Mouse (Mus musculus): ENCODE results near the gene Spint2.
"Not testable (repeated sequence)": the region's sequence is repeated elsewhere in the genome, so short reads cannot be mapped to it uniquely, and the experiment has no call there.

The Spint2 gene

DNA sequence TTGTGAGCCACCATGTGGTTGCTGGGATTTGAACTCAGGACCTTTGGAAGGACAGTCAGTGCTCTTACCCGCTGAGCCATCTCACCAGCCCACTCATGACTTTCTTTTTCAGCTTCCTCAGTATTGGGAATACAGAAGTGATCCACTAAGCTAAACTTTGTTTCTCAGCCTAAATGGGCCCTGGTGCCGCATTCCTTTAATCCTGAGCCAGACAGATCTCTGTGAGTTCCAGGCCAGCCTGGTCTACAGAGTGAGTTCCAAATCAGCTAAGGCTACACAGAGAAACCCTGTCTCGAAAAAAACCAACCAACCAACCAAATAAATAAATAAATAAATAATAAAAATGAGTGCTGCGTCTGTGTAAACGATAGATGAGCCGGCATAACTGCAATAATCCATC, 44.1 kb downstream of the Spint2 start:
- not testable (repeated sequence) for DNase-seq

DNA sequence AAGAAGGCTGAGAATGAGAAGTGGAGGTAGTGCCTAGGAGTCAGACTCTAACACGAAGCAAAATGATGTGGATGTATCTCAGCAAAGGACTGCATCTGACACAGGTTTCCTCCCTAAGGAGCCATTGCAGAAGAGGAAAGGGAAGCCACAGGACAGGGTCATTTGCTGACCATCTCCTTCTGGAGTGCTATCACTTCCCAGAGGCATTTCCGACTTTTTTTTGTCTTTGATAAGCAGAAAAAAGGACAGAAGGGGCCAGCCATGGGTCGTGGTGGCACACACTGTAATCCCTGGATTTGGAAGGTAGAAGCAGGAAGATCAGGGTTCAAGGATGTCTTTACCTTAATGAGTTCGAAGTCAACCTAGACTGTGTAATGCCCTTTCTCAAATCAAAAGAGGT, 45.1 kb downstream of the Spint2 start:
- no peak for DNase-seq

DNA sequence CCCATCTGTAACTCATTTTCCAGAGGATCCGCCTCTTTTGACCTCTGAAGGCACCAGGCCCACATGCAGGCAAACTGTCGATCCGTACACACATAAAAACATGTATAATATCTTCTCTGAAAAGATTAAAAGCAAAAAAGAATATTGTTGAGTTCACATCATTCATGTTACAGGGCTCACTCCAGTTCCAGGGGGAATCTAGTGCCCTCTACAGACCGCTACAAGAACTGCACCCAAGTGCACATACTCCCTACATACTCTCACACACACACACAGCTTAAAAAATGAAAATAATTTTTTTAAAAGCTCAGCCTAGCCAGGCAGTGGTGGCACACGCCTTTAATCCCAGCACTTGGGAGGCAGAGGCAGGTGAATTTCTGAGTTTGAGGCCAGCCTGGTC, 47.1 kb downstream of the Spint2 start:
- DNase-seq: peak; percentile 48 to 51

DNA sequence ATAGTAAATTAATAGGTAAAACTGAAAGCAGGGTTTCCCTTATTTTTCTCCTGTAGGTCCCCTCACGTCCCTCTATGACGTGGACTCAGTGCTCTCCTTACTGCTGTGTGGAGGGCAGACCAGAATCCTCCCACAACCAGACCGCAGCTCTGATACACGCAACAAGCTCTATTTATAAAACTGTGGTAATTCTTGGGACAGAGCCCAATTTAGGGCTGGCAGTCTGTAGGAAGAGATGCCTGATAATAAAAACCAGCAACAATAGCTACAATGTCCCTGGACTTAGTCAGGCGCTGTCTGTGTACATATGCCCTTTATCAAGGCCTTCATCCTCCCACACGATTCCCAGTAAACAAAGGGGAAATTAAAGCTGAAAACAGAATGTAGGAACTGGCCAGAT, 48.0 kb downstream of the Spint2 start:
- no peak for DNase-seq

DNA sequence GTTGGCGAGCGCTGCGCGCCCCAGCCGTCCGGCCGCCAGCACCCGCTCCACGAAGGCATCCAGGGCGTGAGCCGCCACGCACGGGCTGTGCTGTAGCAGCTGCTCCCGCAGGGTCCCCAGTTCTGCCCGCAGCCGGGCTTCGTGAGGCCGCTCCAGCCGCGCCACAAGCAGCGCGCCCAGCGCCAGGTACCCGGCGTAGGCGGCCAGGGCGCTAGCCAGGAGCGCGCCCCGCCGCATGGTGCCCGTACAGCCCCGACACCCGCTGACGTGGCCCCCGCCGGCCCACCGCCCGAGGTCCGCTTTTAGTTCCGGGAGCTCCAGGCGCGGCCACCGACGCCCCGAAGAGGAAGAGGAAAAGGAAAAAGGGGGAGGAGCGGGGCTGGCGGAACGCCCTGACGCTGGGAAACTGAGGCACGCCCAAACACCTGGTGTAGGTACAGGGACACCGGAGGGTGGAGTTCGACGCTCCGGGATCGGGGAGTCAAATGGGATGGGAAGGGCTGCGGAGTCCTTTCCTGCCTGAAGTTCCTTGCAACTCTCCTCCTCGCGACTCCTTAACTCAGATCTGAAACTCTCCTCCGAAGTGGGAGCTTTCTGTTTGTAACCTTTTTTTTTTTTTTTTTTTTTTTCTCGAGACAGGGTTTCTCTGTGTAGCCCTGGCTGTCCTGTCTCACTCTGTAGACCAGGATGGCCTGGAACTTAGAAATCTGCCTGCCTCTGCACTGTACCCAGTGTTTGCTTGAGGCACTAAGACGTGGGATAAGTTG, 49.3 kb downstream of the Spint2 start, which contains the start of gene Kcnk6:
Kcnk6 (minus strand) TSS at position 269 of the 767 bp plus-strand sequence.
- DNase-seq: peak; percentile 34 to 43

DNA sequence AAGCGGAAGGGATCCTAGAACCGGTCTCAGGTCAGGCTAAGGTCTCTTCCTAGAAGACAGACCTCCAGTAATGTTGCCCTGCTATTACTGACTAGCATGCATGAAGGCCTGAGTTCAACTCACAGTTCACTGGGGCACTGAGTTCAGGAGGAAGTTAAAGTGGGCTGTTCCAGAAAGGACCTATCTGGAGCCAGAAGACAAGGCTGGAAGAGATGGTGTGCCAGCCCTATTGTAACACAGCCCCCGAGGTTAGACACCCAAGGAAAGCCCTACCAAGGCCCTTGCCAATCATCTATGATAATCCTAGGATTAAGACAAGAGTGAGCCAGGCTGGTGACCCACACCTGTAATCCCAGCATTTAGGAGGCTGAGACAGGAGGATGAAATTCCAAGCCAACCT, 50.2 kb downstream of the Spint2 start:
- DNase-seq: no peak

DNA sequence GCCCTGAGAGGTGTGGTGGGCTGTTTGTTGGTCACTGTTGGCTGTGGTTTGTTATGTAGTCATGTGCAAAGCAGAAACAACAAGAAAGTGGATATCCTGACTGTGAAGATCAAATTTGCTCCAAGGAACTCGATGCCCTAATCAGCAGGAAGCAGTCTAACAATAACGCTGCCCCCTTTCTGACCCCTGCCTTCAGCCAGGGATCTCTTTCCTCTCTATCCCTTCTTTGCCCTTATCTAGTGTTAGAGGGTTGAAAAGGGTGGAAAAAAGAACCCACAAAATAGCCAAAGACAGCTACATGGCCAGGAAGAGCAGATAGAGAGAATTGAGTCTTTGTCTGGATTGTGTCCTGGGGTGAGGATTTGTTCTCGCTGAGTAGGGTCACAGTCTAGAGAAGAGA, 51.2 kb downstream of the Spint2 start:
- no peak for DNase-seq

DNA sequence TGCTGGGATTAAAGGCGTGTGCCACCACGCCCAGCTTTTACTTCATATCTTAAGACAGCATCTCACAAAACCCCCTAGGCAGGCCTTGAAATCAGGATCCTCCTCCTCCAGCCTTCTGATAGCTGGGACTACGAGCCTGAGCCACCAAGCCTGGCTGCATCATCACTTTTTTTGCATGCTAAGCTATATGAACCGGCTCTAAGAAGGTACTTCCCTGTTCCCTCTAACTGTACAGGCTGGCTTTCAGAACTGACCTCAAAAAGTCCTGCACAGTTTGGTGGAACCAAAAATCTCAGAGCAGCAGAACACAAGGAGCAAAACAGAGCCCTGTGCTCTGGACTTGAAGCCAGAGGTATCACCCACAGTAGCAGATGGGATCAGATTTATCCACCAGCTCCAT, 53.5 kb downstream of the Spint2 start:
- no peak for DNase-seq

DNA sequence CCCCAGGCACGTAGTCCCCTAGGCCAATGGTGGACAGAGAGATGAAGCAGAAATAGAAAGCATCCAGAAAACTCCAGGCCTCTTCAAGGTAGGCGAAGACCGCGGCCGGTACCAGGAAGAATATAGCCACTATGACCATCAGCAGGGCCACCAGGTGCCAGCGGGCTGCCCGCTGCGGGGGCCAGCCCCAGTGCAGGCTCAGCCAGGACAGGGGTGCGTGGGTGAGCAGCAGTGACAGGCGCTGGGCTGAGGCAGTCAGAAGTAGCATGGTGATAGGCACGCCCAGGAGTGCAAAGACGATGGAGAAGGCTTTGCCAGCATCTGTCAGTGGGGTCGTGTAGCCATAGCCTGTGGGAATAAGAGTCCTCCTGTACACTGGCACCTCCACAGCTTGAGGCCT, 56.2 kb downstream of the Spint2 start:
- DNase-seq: no peak

DNA sequence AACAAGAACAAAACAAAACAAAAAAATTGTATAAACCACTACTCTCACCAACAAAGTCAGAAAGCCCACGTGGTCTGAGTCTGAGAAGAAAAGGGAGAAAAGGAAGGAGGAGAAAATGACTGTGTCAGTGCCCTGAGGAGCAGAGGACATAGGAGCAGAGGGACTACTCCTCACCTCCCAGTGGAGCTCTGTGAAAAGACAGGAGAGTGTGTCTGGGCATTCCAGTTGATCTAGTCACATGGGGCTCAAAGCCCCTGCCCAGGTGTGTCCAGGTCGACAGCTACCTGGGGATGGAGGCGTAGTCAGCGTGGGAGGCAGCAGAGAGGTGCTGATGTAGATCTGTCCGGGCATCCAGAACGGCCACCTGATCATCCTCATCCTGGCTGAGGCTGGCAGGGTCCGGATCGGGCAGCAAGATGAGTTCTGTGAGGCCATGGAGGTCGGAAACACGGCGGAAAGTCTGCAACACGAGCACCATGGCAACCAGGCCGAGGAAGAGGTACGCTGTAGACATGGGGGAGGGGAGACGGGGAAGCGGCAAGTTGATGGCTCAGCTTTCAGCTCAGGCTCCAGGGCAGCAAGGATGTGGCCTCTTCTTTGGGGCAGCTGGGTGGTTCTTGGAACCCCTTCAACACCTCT, 56.8 kb downstream of the Spint2 start:
- DNase-seq: no peak

DNA sequence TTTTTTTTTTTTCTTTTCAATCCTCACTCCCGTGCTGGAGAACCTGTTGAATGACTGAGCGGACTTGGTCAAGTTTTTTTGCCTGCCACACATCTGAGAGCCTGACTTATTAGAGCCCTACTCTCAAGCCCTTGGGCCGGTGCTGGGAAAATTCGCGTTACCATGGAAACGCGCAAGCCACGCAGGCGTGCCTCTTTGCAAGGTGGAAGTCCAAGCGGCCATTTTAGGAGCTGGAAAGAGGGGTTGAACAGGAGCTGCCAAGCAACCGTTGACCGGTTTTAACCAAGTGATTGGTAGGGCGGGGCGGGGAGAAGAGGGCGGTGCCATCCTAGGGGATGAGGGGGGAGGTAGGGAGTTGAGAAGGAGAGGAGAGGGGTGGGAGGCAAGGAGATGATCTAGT, 66.9 kb downstream of the Spint2 start:
- DNase-seq: no peak

DNA sequence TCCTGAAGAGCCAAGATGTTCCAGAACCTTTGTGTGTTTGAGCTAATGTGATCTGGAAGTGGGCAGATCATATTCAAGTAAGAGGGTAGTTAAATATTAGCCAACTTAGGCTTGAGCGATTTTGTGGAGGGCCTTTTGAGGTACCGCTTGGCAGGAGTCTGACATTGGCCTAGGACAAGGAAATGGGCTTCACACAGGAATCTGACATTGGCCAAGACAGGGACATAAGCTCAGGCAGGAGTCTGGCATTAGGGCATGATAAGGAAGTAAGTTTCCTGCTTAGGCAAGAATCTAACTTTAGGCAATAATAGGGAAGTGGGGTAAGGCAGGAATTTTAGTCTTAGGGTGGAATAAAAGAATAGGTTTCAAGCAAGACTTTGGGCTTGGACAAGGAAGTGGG, 67.5 kb downstream of the Spint2 start:
- DNase-seq: no peak

DNA sequence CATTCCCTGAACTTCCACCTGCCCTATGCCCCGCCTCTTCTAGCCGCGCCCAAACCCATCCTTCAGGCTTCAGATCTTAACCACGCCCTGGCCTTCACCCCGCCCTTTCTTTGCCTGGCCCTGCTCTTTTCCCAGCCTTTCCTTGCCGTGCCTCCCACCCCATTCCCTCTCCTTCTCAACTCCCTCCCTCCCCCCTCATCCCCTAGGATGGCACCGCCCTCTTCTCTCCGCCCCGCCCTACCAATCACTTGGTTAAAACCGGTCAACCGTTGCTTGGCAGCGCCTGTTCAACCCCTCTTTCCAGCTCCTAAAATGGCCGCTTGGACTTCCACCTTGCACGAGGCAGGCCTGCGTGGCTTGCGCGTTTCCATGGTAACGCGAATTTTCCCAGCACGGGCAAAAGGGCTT, 68.0 kb downstream of the Spint2 start, which contains the start of gene Catsperg1:
Catsperg1 (minus strand) TSS at position 361 of the 408 bp plus-strand sequence.
- DNase-seq: no peak

DNA sequence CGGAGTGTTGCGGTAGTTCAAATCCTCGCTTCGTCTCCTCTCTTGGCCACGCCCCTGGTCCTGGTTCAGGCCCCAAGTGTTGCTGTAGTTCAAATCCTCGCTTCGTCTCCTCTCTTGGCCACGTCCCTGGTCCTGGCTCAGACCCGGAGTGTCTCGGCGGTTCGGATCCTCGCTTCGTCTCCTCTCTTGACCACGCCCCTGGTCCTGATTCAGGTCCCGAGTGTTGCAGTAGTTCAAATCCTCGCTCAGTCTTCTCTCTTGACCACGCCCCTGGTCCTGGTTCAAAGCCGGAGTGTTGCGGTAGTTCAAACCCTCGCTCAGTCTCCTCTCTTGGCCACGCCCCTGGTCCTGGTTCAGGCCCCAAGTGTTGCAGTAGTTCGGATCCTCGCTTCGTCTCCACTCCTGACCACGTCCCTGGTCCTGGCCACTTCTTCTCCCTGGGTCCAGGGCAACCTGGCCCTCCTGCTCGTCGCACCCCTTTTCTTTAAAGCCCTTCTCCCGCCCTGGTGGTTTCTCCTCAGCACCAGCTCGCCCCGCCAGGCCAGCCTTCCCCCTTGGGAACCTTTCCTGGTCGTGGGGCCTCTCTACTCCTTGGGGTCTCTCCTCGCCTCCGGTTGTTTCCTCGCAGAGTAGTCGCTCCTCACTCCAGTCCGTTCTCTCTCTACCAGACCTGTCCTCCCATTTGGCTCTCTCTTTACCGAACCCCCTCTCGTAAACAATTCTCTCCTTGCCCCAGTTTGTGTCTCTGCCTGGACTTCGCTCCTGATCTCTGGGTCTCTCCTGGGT, 68.7 kb downstream of the Spint2 start:
- not testable (repeated sequence) for DNase-seq

DNA sequence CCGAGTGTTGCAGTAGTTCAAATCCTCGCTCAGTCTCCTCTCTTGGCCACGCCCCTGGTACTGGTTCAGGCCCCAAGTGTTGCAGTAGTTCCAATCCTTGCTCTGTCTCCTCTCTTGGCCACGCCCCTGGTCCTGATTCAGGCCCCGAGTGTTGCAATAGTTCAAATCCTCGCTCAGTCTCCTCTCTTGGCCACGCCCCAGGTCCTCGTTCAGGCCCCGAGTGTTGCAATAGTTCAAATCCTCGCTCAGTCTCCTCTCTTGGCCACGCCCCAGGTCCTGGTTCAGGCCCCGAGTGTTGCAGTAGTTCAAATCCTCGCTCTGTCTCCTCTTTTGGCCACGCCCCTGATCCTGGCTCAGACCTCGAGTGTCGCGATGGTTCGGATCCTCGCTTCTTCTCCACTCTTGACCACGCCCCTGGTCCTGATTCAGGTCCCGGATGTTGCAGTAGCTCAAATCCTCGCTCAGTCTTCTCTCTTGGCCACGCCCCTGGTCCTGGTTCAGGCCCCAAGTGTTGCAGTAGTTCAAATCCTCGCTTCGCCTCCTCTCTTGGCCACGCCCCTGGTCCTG, 69.4 kb downstream of the Spint2 start:
- no peak for DNase-seq

DNA sequence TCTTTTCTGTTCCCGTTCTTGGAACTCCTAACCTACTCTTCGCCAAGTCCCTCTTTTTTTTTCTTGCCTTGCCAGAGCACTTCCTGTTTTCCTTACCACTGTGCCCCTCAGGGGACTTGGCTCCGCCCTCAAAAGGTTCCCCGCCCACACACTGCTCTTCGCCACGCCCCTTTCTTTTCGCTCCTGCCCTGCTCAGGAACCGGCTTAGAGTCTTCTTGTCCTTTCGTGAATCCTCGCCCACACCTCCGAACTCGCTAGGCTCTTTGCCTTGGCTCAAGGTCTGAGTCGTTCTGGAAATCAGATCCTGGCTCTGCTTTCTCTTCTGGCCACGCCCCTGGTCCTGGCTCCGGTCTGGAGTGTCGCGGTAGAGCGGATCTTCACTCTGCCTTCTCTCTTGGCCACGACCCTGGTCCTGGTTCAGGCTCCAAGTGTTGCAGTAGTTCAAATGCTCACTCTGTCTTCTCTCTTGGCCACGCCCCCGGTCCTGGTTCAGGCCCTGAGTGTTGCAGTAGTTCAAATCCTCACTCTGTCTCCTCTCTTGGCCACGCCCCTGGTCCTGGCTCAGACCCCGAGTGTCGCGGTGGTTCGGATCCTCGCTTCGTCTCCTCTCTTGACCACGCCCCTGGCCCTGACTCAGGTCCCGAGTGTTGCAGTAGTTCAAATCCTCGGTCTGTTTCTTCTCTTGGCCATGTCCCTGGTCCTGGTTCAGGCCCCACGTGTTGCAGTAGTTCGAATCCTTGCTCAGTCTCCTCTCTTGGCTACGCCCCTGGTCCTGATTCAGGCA, 70.1 kb downstream of the Spint2 start:
- peak; percentile 94 to 95 for DNase-seq

DNA sequence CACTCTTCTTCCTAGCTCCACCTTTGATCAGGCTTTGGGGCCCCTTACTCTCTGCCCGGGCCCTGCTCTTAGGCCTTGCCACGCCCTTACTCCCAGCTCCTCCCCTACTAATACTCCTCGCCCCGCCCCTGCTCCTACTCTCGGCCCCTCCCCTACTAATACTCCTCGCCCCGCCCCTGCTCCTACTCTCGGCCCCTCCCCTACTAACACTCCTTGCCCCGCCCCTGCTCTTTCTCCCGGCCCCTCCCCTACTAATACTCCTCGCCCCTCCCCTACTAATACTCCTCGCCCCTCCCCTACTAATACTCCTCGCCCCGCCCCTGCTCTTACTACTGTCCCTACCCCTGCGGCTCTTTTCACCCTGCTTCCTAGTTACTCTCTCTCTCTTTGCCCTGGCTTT, 70.7 kb downstream of the Spint2 start:
- peak in 1 of 2 experiments; percentile 75 for DNase-seq

Measured in B cell, adult 2 months (primary cell).